Mouse (Mus musculus): Measurements from ENCODE around the gene Tspan32. TPM values are rescaled to one million over a fixed set of nuclear protein-coding genes. Genes with fewer than 3 reads are reported as not detected.
A peak's percentile ranks its signal among the peaks of the same experiment; 100 is the strongest.

Tspan32 gene
- polyA plus RNA-seq, 1 experiment from 2014 or later: 0.82 TPM

- DNase-seq (ENCODE audit: low spot score) (no peak), ATAC-seq (ENCODE audit: low FRiP score) (no peak)
- H3K4me2 ChIP-seq (replicated peaks): no peak overlapping the region
- H3K9ac ChIP-seq: no peak overlapping the region
- WGBS: 93% methylated on average over 3 of the region's 3 CpGs
- H3K9me3 ChIP-seq (ENCODE audit: control insufficient read depth, low read length): no peaks in the 10 kb centered on the region
- H3K36me3 ChIP-seq (replicated peaks; ENCODE audit: control insufficient read depth, insufficient read depth): no peaks in the 10 kb centered on the region
- no peak overlapping the region for H3K4me3 ChIP-seq (replicated peaks; ENCODE audit: low read length)
- H3K27me3 ChIP-seq (ENCODE audit: control insufficient read depth, insufficient read depth, low read length): no peaks in the 10 kb centered on the region
- H3K4me1 ChIP-seq (replicated peaks; ENCODE audit: control insufficient read depth, insufficient read depth, low read length): no peaks in the 10 kb centered on the region
- H3K27ac ChIP-seq: no peak overlapping the region
Observed at GRCm38 (mm10) chr7:143025496-143025895, 20.6 kb downstream of the Tspan32 start.

GRCm38 (mm10) chr7:143027196-143027595, 22.4 kb downstream of the Tspan32 start:
- Histone ChIP-seq H3K4me2 (replicated peaks) (no peak overlapping the region), H3K4me3 (replicated peaks; ENCODE audit: low read length) (no peak overlapping the region), H3K9me3 (ENCODE audit: control insufficient read depth, low read length) (no peaks in the 10 kb centered on the region), H3K27me3 (ENCODE audit: control insufficient read depth, insufficient read depth, low read length) (no peaks in the 10 kb centered on the region), H3K9ac (no peak overlapping the region), H3K4me1 (replicated peaks; ENCODE audit: control insufficient read depth, insufficient read depth, low read length) (no peaks in the 10 kb centered on the region), H3K27ac (0 out of 2 replicates have a peak overlapping the region, but pooled peaks have one; percentile 67), H3K36me3 (replicated peaks; ENCODE audit: control insufficient read depth, insufficient read depth) (0 out of 2 replicates have a peak, but pooled peaks cover under 1% of the 10 kb centered on the region)
- ATAC-seq (ENCODE audit: low FRiP score) (no peak), DNase-seq (ENCODE audit: low spot score) (no peak)
- 90% methylated on average over 4 of the region's 4 CpGs for WGBS

GRCm38 (mm10) chr7:143031816-143032215, 27.0 kb downstream of the Tspan32 start:
- DNase-seq (ENCODE audit: low spot score): no peak
- H3K9me3 ChIP-seq (ENCODE audit: control insufficient read depth, low read length): no peaks in the 10 kb centered on the region
- no peak overlapping the region for H3K27ac ChIP-seq
- no peak overlapping the region for H3K4me3 ChIP-seq (replicated peaks; ENCODE audit: low read length)
- 89% methylated on average over 1 of the region's 1 CpGs for WGBS
- H3K4me1 ChIP-seq (replicated peaks; ENCODE audit: control insufficient read depth, insufficient read depth, low read length): no peaks in the 10 kb centered on the region
- peaks cover 20% of the 10 kb centered on the region; the same call in 1 of the 2 replicates for H3K36me3 ChIP-seq (replicated peaks; ENCODE audit: control insufficient read depth, insufficient read depth)
- H3K9ac ChIP-seq: no peak overlapping the region
- H3K4me2 ChIP-seq (replicated peaks): no peak overlapping the region
- ATAC-seq (ENCODE audit: low FRiP score): no peak
- H3K27me3 ChIP-seq (ENCODE audit: control insufficient read depth, insufficient read depth, low read length): no peaks in the 10 kb centered on the region

- Histone ChIP-seq H3K4me3 (replicated peaks; ENCODE audit: low read length) (no peak overlapping the region), H3K36me3 (replicated peaks; ENCODE audit: control insufficient read depth, insufficient read depth) (peaks cover 20% of the 10 kb centered on the region; the same call in 1 of the 2 replicates), H3K4me2 (replicated peaks) (no peak overlapping the region), H3K9ac (no peak overlapping the region), H3K9me3 (ENCODE audit: control insufficient read depth, low read length) (no peaks in the 10 kb centered on the region), H3K27ac (no peak overlapping the region), H3K4me1 (replicated peaks; ENCODE audit: control insufficient read depth, insufficient read depth, low read length) (no peaks in the 10 kb centered on the region), H3K27me3 (ENCODE audit: control insufficient read depth, insufficient read depth, low read length) (no peaks in the 10 kb centered on the region)
- DNase-seq (ENCODE audit: low spot score) (no peak), ATAC-seq (ENCODE audit: low FRiP score) (no peak)
- WGBS: 92% methylated on average over 4 of the region's 4 CpGs
Observed at GRCm38 (mm10) chr7:143033581-143033980, 28.7 kb downstream of the Tspan32 start.

- Histone ChIP-seq H3K9me3 (ENCODE audit: control insufficient read depth, low read length) (no peaks in the 10 kb centered on the region), H3K36me3 (replicated peaks; ENCODE audit: control insufficient read depth, insufficient read depth) (peaks cover 20% of the 10 kb centered on the region; the same call in 1 of the 2 replicates)
Observed at GRCm38 (mm10) chr7:143034112-143034511, 29.3 kb downstream of the Tspan32 start.

GRCm38 (mm10) chr7:143034519-143035450, 29.9 kb downstream of the Tspan32 start:
- Histone ChIP-seq H3K4me1 (replicated peaks; ENCODE audit: control insufficient read depth, insufficient read depth, low read length) (no peaks in the 10 kb centered on the region), H3K27ac (no peak overlapping the region), H3K9me3 (ENCODE audit: control insufficient read depth, low read length) (no peaks in the 10 kb centered on the region), H3K36me3 (replicated peaks; ENCODE audit: control insufficient read depth, insufficient read depth) (peaks cover 23% of the 10 kb centered on the region; the same call in 1 of the 2 replicates), H3K9ac (no peak overlapping the region), H3K4me3 (replicated peaks; ENCODE audit: low read length) (no peak overlapping the region), H3K4me2 (replicated peaks) (no peak overlapping the region), H3K27me3 (ENCODE audit: control insufficient read depth, insufficient read depth, low read length) (no peaks in the 10 kb centered on the region)
- WGBS: 93% methylated on average over 8 of the region's 8 CpGs
- DNase-seq (ENCODE audit: low spot score): no peak
- ATAC-seq (ENCODE audit: low FRiP score): no peak

More at GRCm38 (mm10) chr7:143034112-143034511, 29.3 kb downstream of the Tspan32 start:
- no peaks in the 10 kb centered on the region for H3K27me3 ChIP-seq (ENCODE audit: control insufficient read depth, insufficient read depth, low read length)
- no peak overlapping the region for H3K4me2 ChIP-seq (replicated peaks)
- H3K9ac ChIP-seq: no peak overlapping the region
- 97% methylated on average over 2 of the region's 2 CpGs for WGBS
- H3K4me3 ChIP-seq (replicated peaks; ENCODE audit: low read length): no peak overlapping the region
- DNase-seq (ENCODE audit: low spot score) (no peak), ATAC-seq (ENCODE audit: low FRiP score) (no peak)
- no peak overlapping the region for H3K27ac ChIP-seq
- H3K4me1 ChIP-seq (replicated peaks; ENCODE audit: control insufficient read depth, insufficient read depth, low read length): no peaks in the 10 kb centered on the region

GRCm38 (mm10) chr7:143036787-143037186, 31.9 kb downstream of the Tspan32 start:
- Histone ChIP-seq H3K9ac (no peak overlapping the region), H3K36me3 (replicated peaks; ENCODE audit: control insufficient read depth, insufficient read depth) (peaks cover 23% of the 10 kb centered on the region; the same call in 1 of the 2 replicates), H3K27me3 (ENCODE audit: control insufficient read depth, insufficient read depth, low read length) (no peaks in the 10 kb centered on the region), H3K4me2 (replicated peaks) (no peak overlapping the region), H3K4me3 (replicated peaks; ENCODE audit: low read length) (no peak overlapping the region), H3K9me3 (ENCODE audit: control insufficient read depth, low read length) (no peaks in the 10 kb centered on the region), H3K27ac (no peak overlapping the region), H3K4me1 (replicated peaks; ENCODE audit: control insufficient read depth, insufficient read depth, low read length) (no peaks in the 10 kb centered on the region)
- ATAC-seq (ENCODE audit: low FRiP score) (no peak), DNase-seq (ENCODE audit: low spot score) (no peak)
- 82% methylated on average over 3 of the region's 3 CpGs for WGBS

GRCm38 (mm10) chr7:143037306-143037705, 32.5 kb downstream of the Tspan32 start:
- H3K4me1 ChIP-seq (replicated peaks; ENCODE audit: control insufficient read depth, insufficient read depth, low read length): no peaks in the 10 kb centered on the region
- 96% methylated on average over 4 of the region's 4 CpGs for whole genome bisulfite sequencing
- no peak overlapping the region for H3K4me3 ChIP-seq (replicated peaks; ENCODE audit: low read length)
- H3K4me2 ChIP-seq (replicated peaks): no peak overlapping the region
- DNase-seq (ENCODE audit: low spot score): no peak
- H3K9me3 ChIP-seq (ENCODE audit: control insufficient read depth, low read length): no peaks in the 10 kb centered on the region
- no peaks in the 10 kb centered on the region for H3K27me3 ChIP-seq (ENCODE audit: control insufficient read depth, insufficient read depth, low read length)
- no peak overlapping the region for H3K9ac ChIP-seq
- ATAC-seq (ENCODE audit: low FRiP score): no peak
- H3K27ac ChIP-seq: no peak overlapping the region
- peaks cover 22% of the 10 kb centered on the region; the same call in 1 of the 2 replicates for H3K36me3 ChIP-seq (replicated peaks; ENCODE audit: control insufficient read depth, insufficient read depth)

GRCm38 (mm10) chr7:143038174-143038931, 33.5 kb downstream of the Tspan32 start:
- H3K9ac ChIP-seq: no peak overlapping the region
- no peak for DNase-seq (ENCODE audit: low spot score)
- no peaks in the 10 kb centered on the region for H3K27me3 ChIP-seq (ENCODE audit: control insufficient read depth, insufficient read depth, low read length)
- WGBS: 97% methylated on average over 3 of the region's 3 CpGs
- no peaks in the 10 kb centered on the region for H3K9me3 ChIP-seq (ENCODE audit: control insufficient read depth, low read length)
- peaks cover 12% of the 10 kb centered on the region; the same call in 1 of the 2 replicates for H3K36me3 ChIP-seq (replicated peaks; ENCODE audit: control insufficient read depth, insufficient read depth)
- no peaks in the 10 kb centered on the region for H3K4me1 ChIP-seq (replicated peaks; ENCODE audit: control insufficient read depth, insufficient read depth, low read length)
- no peak for ATAC-seq (ENCODE audit: low FRiP score)
- no peak overlapping the region for H3K4me3 ChIP-seq (replicated peaks; ENCODE audit: low read length)
- H3K27ac ChIP-seq: no peak overlapping the region
- no peak overlapping the region for H3K4me2 ChIP-seq (replicated peaks)
